Mouse (Mus musculus): ENCODE data around the gene Larp6. TPM values are rescaled to one million over a fixed set of nuclear protein-coding genes. Genes with fewer than 3 reads are reported as not detected.
A peak's percentile ranks its signal among the peaks of the same experiment; 100 is the strongest.

Larp6 gene
- total RNA-seq, 2 experiments from 2014 or later, result 1.00 to 1.6 TPM

DNA sequence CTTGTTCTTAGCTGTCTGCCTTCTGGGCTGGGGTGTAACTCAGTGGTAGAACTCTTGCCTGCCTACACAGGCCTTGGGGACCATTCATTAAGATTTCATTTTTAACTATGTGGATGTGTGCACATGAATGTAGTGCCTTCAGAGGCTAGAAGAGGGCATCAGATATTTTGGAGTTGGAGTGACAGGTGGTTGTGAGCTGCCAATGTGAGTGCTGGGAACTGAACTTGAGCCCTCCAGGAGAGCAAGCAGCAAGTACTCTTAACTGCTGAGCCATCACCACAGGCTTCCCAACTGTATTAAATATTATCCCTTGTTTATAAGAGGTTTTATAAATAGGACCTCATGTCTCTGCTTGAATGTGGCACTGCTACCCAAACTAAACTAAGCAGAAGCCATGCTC lies 39.8 kb downstream of the Larp6 start:
- no peak for DNase-seq
- intact Hi-C loops (cut with DNase I), result no loop called here

DNA sequence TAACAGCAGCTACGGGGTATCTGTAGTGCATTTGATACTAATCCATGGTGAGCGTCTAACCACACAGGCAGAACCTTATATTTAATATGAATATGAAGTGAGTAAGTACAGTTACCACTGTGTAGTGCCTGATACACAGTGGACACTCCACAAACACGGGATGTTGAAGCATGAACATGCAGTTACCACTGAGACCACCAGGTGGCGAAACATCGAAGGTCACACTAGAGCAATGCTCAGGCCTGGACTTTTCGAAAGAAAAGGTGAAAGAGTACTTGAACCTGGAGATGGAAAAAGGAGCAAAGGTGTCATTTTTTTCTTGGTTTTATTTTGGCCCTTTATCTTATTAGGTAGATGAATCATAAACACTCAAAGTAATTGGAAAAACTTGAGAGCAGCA lies 43.5 kb downstream of the Larp6 start:
- intact Hi-C loops (cut with DNase I), result loop anchor here (1.0 to 2.0 kb wide), 2 partner anchors 63 to 102 kb away; no protein-coding TSS in a partner anchor
- peak; percentile 80 to 87 for DNase-seq

DNA sequence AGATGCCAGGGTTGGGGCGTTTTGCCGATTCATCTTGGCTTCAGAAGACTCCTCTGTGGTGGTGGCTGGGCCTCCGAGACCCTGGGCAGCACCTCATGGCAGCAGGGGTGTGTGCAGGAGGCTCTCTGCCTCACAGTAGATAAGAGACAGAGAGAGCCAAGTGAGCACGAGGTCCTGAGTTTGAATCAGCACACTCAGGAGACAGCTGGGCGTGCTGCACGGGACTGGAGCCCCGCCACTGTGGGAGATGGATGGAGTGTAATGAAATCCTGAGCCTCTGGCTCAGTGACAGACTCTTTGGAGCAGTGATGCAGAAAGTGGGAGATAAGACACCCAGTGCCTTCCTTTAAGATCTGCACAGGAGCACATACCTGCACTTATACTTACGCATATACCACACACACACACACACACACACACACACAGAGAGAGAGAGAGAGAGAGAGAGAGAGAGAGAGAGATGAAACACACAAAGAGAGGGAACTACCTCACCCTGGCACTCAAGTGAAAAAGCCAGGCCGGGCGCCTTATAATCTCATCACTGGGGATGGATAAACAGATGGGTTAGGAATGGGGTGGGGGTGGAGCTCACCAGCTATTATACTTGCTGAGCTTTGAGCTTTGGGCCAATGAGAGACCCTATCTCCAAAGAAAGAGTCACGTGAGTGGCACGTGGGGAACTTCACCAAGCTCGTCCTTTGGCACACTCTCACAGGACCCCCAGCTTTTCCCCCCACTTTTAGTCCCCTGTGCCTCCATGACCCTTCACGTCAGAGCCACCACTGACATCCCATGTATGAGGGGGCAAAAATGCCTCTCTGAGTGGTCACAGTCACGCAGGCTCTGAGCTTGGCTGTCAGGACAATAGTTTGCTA lies 44.3 kb downstream of the Larp6 start:
- intact Hi-C loops (cut with DNase I), result loop anchor here (1.0 to 2.0 kb wide), 2 partner anchors 62 to 101 kb away; no protein-coding TSS in a partner anchor
- DNase-seq, result peak; percentile 34 to 41

DNA sequence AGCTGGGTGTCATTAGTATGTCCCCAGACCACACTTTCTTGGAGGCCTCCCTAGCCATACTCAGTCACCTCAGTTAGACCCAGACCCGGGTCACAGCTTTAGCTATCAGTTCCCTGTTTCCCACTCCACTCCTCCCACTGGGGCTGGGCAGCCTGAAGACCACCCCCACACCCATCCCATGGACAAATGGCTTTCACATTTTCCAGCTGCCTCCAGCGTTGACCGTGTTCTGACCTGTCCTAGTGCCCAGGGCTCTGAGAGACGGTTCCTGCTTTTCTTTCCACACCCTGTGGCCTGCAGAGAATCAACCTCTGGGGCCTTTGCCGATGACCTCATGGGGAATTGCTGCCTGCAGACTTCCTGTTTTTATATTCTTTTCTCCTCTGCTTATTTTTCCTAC lies 45.0 kb downstream of the Larp6 start:
- peak; percentile 25 to 47 for DNase-seq
- intact Hi-C loops (cut with DNase I), result loop anchor here (2.0 kb wide), 2 partner anchors 35 to 61 kb away; no protein-coding TSS in a partner anchor

DNA sequence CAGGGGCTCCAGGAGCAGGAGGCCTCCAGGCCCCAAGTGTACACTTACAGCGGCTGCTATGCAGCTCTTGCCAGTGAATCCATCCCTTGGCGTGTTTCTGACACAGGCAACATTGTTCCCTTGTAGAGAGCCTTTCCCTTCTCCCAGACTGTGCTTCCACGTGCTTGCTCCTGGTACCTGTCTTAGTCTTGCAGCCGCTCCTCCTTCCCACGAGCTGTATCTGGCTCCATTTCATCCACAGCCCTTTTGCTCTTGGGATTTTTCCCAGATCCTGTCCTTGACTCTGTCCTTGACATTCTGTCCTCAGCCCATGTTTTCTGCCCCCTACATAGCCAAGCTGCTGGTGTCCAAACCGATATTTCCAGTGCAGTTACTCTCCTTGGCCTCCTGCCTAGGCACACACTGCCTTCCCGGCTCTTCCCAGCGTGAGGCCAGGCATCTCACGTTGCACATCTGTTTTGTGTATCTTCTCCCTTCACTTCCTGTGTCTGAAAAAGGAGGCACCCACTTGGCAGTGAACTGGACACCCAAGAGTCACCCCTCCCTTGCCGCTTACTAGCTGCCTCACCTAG lies 46.7 kb downstream of the Larp6 start:
- DNase-seq, result peak; percentile 48 to 69
- intact Hi-C loops (cut with DNase I), result loop anchor here (2.0 kb wide), 1 partner anchor 33 kb away; no protein-coding TSS in a partner anchor

DNA sequence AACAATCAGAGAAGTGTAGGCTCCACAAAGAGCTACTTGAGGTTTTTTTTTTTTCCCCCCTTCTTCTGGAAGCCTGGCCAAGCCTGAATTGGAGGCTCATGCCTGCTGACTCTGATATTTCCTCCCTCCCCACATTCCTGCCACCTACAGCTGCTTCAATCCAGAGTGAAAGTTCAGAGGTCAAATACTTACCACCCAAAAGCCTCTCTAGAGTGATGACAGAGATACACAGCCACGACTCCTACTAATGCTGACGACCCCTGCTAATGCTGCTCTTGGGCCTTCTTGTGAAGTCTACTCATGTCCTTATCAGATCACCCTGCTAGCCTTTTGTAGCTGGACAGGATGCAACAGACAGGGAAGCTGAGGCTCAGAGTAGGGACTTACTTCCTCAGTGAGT lies 52.4 kb downstream of the Larp6 start:
- DNase-seq, result no peak
- intact Hi-C loops (cut with DNase I), result no loop called here

DNA sequence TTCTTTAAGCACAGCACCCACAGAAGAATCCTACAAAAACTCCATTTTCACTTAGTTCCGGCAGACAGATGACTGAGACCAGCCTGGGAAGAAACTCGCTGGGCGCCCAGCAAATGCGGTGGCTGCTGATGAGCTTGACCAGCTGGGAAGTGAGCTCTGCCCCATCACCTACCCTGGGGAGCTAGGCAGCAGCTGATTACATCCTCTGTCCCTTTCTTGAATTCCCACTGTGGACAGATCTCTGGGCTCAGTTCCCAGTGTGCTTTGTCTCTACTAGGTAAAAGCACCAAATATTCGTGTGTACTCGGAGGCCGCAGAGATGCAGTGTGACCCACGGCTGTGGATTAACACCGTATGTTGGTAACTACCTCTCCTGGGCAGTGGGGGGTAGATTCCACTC lies 55.6 kb downstream of the Larp6 start:
- intact Hi-C loops (cut with DNase I), result no loop called here
- peak; percentile 23 to 50 for DNase-seq

DNA sequence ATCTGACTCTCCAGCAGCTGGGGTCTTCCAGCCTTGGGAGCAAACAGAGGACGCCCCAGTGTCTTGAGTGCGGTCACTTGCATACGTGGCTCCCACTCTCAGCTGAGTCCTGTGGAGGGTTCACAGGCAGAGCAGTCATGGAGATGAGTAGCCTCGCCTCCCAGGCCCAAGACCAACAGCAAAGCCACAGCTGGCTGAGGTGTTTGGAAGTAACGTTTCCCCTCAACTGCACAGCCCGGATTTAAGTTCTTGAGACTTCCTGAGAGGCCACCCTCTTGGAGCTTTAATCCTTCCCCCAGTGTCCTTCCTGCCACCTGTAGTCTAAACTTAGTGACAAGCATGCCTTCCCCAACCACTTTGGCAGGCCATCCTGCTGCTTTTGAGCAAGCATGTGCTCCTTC lies 56.9 kb downstream of the Larp6 start:
- peak in 1 of 2 experiments; percentile 18 for DNase-seq
- intact Hi-C loops (cut with DNase I), result no loop called here

DNA sequence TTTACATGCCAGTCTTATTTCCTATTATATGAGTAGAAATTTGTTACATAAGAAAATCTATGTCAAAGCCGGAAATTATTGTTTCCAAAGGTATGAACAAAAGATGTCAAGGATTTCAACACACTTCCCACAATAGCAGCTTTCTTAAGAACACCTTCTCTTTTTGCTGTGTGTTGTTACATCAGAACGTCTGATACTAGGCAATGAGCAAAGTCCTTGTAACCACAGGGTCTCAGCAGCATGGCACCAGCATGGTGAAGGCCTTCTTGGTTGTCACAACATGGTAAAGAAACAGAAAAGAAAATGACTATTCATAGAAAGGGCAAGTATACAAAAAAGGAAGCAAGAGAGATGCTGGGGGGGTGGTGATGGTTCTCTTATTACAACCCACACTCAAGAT lies 60.9 kb downstream of the Larp6 start:
- DNase-seq, result no peak
- intact Hi-C loops (cut with DNase I), result no loop called here

DNA sequence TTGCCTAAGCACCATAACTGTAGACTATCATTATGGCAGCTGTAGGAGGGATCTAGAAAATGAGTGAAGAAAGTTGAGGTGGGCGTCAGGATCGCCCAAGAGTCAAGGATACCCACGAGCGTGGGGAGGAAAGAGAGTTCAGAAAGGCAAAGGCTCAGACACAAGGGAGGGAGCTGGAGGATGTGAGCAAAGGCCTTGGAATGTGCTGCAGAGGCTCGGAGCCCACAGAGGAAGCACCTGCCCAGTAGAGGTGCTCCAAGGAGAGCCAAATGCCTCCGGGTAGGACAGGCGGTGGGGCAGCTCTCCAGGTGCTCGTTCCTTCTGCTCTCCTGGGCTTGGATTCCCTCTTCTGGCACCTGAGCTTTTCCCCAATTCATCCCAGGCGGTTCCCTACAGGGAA lies 64.1 kb downstream of the Larp6 start:
- no peak for DNase-seq
- intact Hi-C loops (cut with DNase I), result no loop called here

DNA sequence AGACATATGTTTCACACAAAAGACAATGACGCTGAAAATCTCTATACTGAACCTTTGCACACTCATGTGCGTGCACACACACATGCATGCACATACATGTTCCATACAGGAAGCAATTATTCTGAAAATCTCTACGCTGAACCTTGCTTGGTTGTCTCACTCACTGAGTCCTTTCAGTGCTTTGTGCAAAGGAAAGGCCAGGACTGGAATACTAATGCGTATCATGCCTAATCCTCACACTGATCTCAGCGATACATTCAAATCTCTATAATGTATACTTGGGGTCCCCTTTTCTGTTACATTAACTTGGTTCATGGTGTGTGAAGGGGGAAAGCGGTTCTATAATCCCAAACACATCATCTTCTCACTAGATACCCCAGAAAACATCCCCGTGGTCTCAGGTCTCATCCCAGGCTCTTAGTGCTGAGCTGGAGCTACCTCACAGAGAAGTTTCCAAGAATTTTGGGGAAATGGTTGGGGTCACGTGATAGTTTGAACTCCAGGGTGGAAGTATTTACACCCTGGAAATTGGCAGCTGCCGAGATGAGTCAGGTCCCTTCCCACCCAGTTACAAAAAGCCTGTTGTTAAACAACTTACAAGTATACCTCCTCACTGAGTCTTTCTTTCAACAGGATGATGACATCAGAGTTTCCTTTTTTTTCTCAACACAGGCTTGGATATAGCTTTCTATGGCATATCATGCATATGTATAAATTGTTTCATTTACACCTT lies 69.4 kb downstream of the Larp6 start:
- no peak for DNase-seq
- intact Hi-C loops (cut with DNase I), result no loop called here

DNA sequence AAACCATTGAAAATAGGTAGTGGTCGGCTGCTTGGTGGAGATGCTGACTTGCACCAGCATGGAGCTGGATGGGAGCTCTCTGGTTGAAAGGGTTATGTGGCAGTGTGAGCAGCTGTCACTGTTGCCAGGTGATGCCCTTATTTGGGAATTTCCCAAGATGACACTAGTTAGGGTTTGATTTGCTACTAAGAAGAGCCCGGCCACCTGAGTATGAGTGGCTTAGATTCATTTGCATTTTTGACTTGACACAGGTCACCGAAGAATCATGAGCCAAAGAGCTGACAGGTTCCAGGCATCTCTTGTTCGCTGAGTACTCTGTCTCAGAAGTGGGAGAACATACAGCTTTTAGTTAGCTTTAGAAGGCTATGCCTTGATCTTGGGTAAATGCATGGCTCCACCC lies 72.3 kb downstream of the Larp6 start:
- no peak for DNase-seq
- intact Hi-C loops (cut with DNase I), result no loop called here

DNA sequence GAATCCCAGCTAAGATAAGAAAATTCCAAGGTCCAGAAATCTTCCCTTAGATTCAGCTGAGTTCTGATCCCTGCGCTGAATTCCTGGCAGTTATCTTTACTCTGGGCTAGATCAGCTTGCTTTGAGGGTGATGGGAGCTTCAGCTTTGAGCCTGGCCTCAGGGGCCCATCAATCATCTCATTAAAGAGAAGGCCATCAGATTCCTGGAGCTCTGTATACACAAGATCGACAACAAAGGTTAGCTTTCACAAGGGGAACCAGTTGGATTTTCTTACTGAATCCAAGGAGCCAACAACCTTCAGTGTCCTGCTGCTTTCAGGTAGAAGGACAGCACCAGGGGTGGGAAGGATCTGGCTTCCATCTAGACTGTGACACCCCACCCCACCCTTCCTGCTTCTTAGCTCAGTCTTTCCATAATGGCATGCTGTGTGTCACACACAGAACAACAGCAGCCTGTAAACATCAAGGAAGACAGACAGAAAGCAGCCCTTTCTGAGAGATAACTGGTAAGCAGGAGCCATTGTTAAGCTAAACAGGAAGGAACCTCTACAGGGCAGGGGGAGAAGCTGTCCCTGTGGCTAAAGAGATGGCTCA lies 74.8 kb downstream of the Larp6 start:
- intact Hi-C loops (cut with DNase I), result no loop called here
- no peak for DNase-seq

Other genes with a start within 250 kb of the Larp6 start
- 10 to 100 TPM; 10.5 to 11.8 TPM for gene Thsd4, start 190.9 kb upstream of the Larp6 start, total RNA-seq (2021)
- 1 to 10 TPM; 5.7 to 6.8 TPM for gene Lrrc49, start 24.8 kb upstream of the Larp6 start, total RNA-seq (2021)
- gene Uaca, start 81.6 kb downstream of the Larp6 start, total RNA-seq (2021), result 10 to 100 TPM; 40.9 to 42.7 TPM